In genomic region chr11:62693299-62694184, GRCm38 (mm10) we compare ENCODE assay signal across 8 mouse cellular contexts. TPM values are rescaled to one million over a fixed set of nuclear protein-coding genes. Genes with fewer than 3 reads are reported as not detected.
A peak's percentile ranks its signal among the peaks of the same experiment; 100 is the strongest.
DNase-seq lines count a peak whose midpoint lies in the region; ATAC-seq and TF ChIP-seq lines count a peak whose summit lies in the region.

No protein-coding gene starts in this region.

- H3K36me3 ChIP-seq in forebrain, embryonic 12.5 days (replicated peaks): no peaks in the 10 kb centered on the region
- H3K36me3 ChIP-seq in intestine, postnatal 0 days (ENCODE audit: control insufficient read depth, insufficient read depth): no peaks in the 10 kb centered on the region
- no peaks in the 10 kb centered on the region for H3K36me3 ChIP-seq in lung, embryonic 15.5 days

- ATAC-seq in frontal cortex, adult (ENCODE audit: low TSS enrichment): peak; percentile 99
- 0 out of 2 replicates have a peak, but pooled peaks have one; percentile 65 for ATAC-seq in forebrain, embryonic 12.5 days (ENCODE audit: low FRiP score)
- peak; percentile 67 for ATAC-seq in intestine, postnatal 0 days
- ATAC-seq in lung, embryonic 15.5 days (ENCODE audit: borderline replicate concordance, extremely low read depth, low FRiP score, low TSS enrichment): peak; percentile 81; the same call in 1 of the 2 replicates

- no peaks in the 10 kb centered on the region for H3K27me3 ChIP-seq in forebrain, embryonic 12.5 days
- H3K27me3 ChIP-seq in intestine, postnatal 0 days (replicated peaks; ENCODE audit: control insufficient read depth, insufficient read depth, low read length): no peaks in the 10 kb centered on the region
- no peaks in the 10 kb centered on the region for H3K27me3 ChIP-seq in lung, embryonic 15.5 days

- peak; percentile 83 for TF ChIP-seq CTCF in intestine, postnatal 0 days (IDR thresholded peaks at IDR 0.05; ENCODE audit: low read depth)

- 24% methylated on average over 11 of the region's 11 CpGs for WGBS in forebrain, embryonic 12.5 days
- WGBS in intestine, postnatal 0 days: 20% methylated on average over 9 of the region's 11 CpGs
- 18% methylated on average over 11 of the region's 11 CpGs for WGBS in lung, embryonic 15.5 days

- no peaks in the 10 kb centered on the region for H3K9me3 ChIP-seq in forebrain, embryonic 12.5 days
- no peaks in the 10 kb centered on the region for H3K9me3 ChIP-seq in intestine, postnatal 0 days (ENCODE audit: control insufficient read depth)
- no peaks in the 10 kb centered on the region for H3K9me3 ChIP-seq in lung, embryonic 15.5 days

- DNase-seq in frontal cortex, postnatal 14 days (ENCODE audit: low spot score in 2 of 2): no peak
- peak; percentile 80 for DNase-seq in CD4-positive helper T cell, adult 2 months (ENCODE audit: low read depth, low spot score)
- DNase-seq in c-Kit-positive CD71-negative TER-119-negative erythroid progenitor cells, embryonic 14.5 days (ENCODE audit: low read depth): peak; percentile 74
- peak; percentile 90 for DNase-seq in retina, postnatal 1 day

- no peak overlapping the region for H3K9ac ChIP-seq in forebrain, embryonic 12.5 days
- no peak overlapping the region for H3K9ac ChIP-seq in intestine, postnatal 0 days (ENCODE audit: low read depth, low read length)
- no peak overlapping the region for H3K9ac ChIP-seq in lung, embryonic 15.5 days

- H3K4me1 ChIP-seq in forebrain, embryonic 12.5 days: no peaks in the 10 kb centered on the region
- no peaks in the 10 kb centered on the region for H3K4me1 ChIP-seq in intestine, postnatal 0 days (replicated peaks; ENCODE audit: control insufficient read depth, insufficient read depth, low read length)
- H3K4me1 ChIP-seq in lung, embryonic 15.5 days: no peaks in the 10 kb centered on the region

- no peak overlapping the region for H3K4me2 ChIP-seq in forebrain, embryonic 12.5 days
- H3K4me2 ChIP-seq in intestine, postnatal 0 days (replicated peaks; ENCODE audit: low read depth): no peak overlapping the region
- H3K4me2 ChIP-seq in lung, embryonic 15.5 days: no peak overlapping the region

- H3K27ac ChIP-seq in forebrain, embryonic 12.5 days: no peak overlapping the region
- no peak overlapping the region for H3K27ac ChIP-seq in intestine, postnatal 0 days (ENCODE audit: low read depth, low read length)
- H3K27ac ChIP-seq in lung, embryonic 15.5 days: no peak overlapping the region

- H3K4me3 ChIP-seq in forebrain, embryonic 12.5 days (replicated peaks): no peak overlapping the region
- no peak overlapping the region for H3K4me3 ChIP-seq in intestine, postnatal 0 days (ENCODE audit: low read depth, low read length)
- no peak overlapping the region for H3K4me3 ChIP-seq in lung, embryonic 15.5 days

RNA-seq across cellular contexts. Expression of gene Zfp287, which starts 38.2 kb away (rescaled TPM):
- polyA plus RNA-seq in forebrain, embryonic 12.5 days (2016; fragmentation: Nextera tagmentation; extraction: Ambion mirVana): 20.5 and 21.1 TPM in 2 replicates
- polyA plus RNA-seq in intestine, postnatal 0 days (2015; fragmentation: Nextera tagmentation; extraction: Ambion mirVana): 1.5 and 2.3 TPM in 2 replicates
- polyA plus RNA-seq in lung, embryonic 15.5 days (2015; fragmentation: Nextera tagmentation; extraction: Ambion mirVana): 5.8 and 6.6 TPM in 2 replicates

RNA-seq across cellular contexts. Expression of gene Mmgt2, which starts 45.1 kb away (rescaled TPM):
- 36.8 and 38.1 TPM in 2 replicates for polyA plus RNA-seq in forebrain, embryonic 12.5 days (2016; fragmentation: Nextera tagmentation; extraction: Ambion mirVana)
- 62.2 and 67.7 TPM in 2 replicates for polyA plus RNA-seq in intestine, postnatal 0 days (2015; fragmentation: Nextera tagmentation; extraction: Ambion mirVana)
- 40.9 and 42.1 TPM in 2 replicates for polyA plus RNA-seq in lung, embryonic 15.5 days (2015; fragmentation: Nextera tagmentation; extraction: Ambion mirVana)

RNA-seq across cellular contexts. Expression of gene Lrrc75a, which starts 45.2 kb away (rescaled TPM):
- 12.6 and 15.1 TPM in 2 replicates for polyA plus RNA-seq in forebrain, embryonic 12.5 days (2016; fragmentation: Nextera tagmentation; extraction: Ambion mirVana)
- 31.9 and 32.3 TPM in 2 replicates for polyA plus RNA-seq in intestine, postnatal 0 days (2015; fragmentation: Nextera tagmentation; extraction: Ambion mirVana)
- 12.6 and 13.0 TPM in 2 replicates for polyA plus RNA-seq in lung, embryonic 15.5 days (2015; fragmentation: Nextera tagmentation; extraction: Ambion mirVana)

RNA-seq across cellular contexts. Expression of gene Gm10428, which starts 59.4 kb away (rescaled TPM):
- polyA plus RNA-seq in forebrain, embryonic 12.5 days (2016; fragmentation: Nextera tagmentation; extraction: Ambion mirVana): not detected in 2 replicates
- not detected in 2 replicates for polyA plus RNA-seq in intestine, postnatal 0 days (2015; fragmentation: Nextera tagmentation; extraction: Ambion mirVana)
- not detected in 2 replicates for polyA plus RNA-seq in lung, embryonic 15.5 days (2015; fragmentation: Nextera tagmentation; extraction: Ambion mirVana)

Comparison
In these comparisons a context has a peak if more than half of its experiments do, and no peak if none do; other contexts are left out.
1. DNase-seq: peak in CD4-positive helper T cell, adult 2 months (single experiment), c-Kit-positive CD71-negative TER-119-negative erythroid progenitor cells, embryonic 14.5 days (single experiment) and retina, postnatal 1 day (single experiment); none in frontal cortex, postnatal 14 days (0 of 2).
2. Peak in every context shown above with its lines, with median percentiles within 50 percentile points of each other: ATAC-seq.